Mouse (Mus musculus): ENCODE measurements around the gene Dspp.

- TF ChIP-seq CTCF (IDR thresholded peaks at IDR 0.05; ENCODE audit: control insufficient read depth, insufficient read depth, insufficient read length): no peak
- no peak for TF ChIP-seq USF1 (IDR thresholded peaks at IDR 0.05; ENCODE audit: low read depth)
- no peak for TF ChIP-seq CEBPB (IDR thresholded peaks at IDR 0.05; ENCODE audit: low read depth)
- TF ChIP-seq MYOG (IDR thresholded peaks at IDR 0.05; ENCODE audit: control insufficient read depth, extremely low read depth, insufficient read length): no peak
- TF ChIP-seq MAX (IDR thresholded peaks at IDR 0.05): no peak
Measured at GRCm38 (mm10) chr5:104149349-104149748, 21.2 kb upstream of the Dspp start.
